Mouse (Mus musculus) mouse trophoblast stem cell (cell line): ENCODE results near the gene Mtfr1l.

Experiments
- in situ Hi-C, 2 experiments: fragments of 300-500 bp; cut with MseI, MboI; formaldehyde crosslinking; loops; 2 replicates in 1 of 2; 3 replicates in 1 of 2; pipeline ENCODE4 v1.15.1; 2025

The Mtfr1l gene

GRCm38 (mm10) chr4:134534932-134535786 is at the start of gene Mtfr1l:
Gene Mtfr1l, minus strand, starts transcription at chr4:134535387.
- in situ Hi-C loops = no loop called here

DNA sequence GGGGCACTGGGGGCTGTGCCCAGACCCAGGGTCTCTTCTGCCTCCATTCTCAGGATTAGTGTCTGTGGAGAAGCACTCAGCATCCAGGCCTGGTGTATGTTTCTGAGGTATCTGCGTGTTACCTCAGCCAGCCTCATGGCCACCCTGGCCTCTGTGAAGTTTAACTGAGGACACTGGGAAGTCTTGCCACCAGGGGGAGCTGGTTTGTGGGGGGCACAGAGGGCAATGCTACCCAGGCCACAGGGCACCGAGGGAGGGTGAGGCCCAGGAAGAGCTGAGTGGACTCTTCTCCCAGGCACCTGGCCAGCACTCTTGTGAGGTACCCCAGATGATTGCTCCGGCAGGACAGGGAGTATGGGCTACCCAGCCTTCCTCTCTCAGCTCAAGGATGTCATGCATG is 48.3 kb upstream of the Mtfr1l start:
- in situ Hi-C loops = no loop called here

DNA sequence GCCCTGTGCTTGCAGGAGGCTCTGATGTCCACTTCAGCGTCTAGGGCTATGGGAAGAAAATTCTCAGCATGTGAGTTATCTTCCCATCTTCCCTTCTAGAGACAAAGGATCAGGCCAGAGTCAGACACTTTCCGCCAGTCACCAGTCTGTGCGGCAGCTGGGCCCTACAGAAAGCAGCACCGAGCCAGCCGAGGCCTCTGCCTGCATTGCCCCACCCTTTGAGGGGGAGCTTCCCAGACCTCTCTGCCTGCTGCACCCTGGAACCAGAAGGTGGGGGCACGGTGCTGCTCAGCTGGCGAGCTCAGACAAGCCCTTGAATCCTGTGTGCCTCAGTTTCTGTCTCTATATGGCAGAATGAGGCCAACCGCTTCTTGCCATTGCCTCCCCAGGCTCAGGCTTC is 46.2 kb upstream of the Mtfr1l start:
- in situ Hi-C loops = no loop called here

GRCm38 (mm10) chr4:134580351-134581148 is 45.4 kb upstream of the Mtfr1l start:
- in situ Hi-C loops = no loop called here

DNA sequence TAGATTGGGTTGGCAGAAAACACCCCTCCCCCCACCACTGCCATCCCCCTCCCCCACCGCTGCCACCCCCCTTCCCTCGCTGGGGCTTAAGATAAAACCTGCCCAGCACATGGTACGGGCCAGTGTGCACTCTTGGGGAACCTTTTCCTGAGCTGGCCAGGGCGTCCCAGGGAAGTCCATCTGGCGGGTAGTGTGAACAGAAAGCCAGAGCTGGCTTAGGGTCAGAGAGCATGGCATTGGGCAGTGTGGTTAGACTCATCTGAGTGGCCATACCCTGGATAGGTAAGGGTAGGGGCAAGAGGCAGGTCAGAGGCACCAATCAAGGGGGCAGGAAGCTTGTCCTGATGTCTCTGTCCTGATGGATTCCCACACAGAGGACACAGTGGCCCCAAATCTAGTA is 44.4 kb upstream of the Mtfr1l start:
- in situ Hi-C loops = no loop called here

- in situ Hi-C loops = no loop called here
These were observed 44.0 kb upstream of the Mtfr1l start for GRCm38 (mm10) chr4:134579212-134579611.

- in situ Hi-C loops = no loop called here
These were observed 43.2 kb upstream of the Mtfr1l start for GRCm38 (mm10) chr4:134578407-134578806.

GRCm38 (mm10) chr4:134577281-134577680 is 42.1 kb upstream of the Mtfr1l start:
- in situ Hi-C loops = no loop called here

DNA sequence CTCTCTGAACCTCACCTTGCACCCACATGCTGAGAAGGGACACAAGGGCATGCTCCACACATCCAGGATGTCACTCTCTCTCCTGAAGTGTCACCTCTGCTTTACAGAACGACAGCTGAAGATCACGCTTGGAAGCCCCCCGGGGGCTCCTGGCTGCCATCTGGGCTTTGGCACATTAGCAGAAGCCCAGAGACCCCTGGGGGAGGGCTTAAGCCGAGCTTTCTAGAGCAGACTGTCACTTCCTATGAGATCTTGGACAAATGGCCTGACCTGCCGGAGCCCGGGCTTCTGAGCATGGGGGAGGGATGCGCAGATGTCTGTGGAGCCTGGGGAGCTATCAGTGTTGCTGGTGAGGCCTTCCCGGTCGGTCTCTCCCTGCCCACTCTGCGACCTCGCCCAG is 40.3 kb upstream of the Mtfr1l start:
- in situ Hi-C loops = no loop called here

- in situ Hi-C loops = no loop called here
These were observed 37.5 kb upstream of the Mtfr1l start for GRCm38 (mm10) chr4:134572449-134573300.

- in situ Hi-C loops = no loop called here
These were observed 35.7 kb upstream of the Mtfr1l start for GRCm38 (mm10) chr4:134570704-134571451.

DNA sequence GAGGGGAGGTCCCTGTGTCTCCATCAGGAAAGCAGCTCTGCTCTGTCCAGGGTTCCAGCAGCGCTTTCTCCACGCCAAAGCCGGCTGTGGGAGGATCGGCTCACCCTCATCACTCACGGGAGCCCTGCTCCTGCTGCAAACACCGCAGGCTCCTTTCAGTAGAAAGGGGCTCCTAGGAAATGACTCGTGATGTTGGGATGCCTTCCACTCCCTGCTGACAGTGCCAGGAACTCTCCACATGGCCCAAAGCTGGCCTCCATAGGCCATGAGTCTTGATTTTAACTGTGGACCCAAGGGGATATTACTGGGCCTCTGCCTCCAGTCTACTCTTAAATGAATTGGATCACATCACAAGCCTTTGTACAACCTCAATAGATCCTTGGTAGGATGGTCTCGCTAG is 34.6 kb upstream of the Mtfr1l start:
- in situ Hi-C loops = no loop called here

- in situ Hi-C loops = no loop called here
These were observed 34.0 kb upstream of the Mtfr1l start for GRCm38 (mm10) chr4:134569205-134569604.

- in situ Hi-C loops = no loop called here
These were observed 32.4 kb upstream of the Mtfr1l start for GRCm38 (mm10) chr4:134567377-134568226.

- in situ Hi-C loops = no loop called here
These were observed 28.9 kb upstream of the Mtfr1l start for GRCm38 (mm10) chr4:134564093-134564492.

- in situ Hi-C loops = no loop called here
These were observed 28.4 kb upstream of the Mtfr1l start for GRCm38 (mm10) chr4:134563624-134564023.

GRCm38 (mm10) chr4:134562014-134562413 is 26.8 kb upstream of the Mtfr1l start:
- in situ Hi-C loops = no loop called here

DNA sequence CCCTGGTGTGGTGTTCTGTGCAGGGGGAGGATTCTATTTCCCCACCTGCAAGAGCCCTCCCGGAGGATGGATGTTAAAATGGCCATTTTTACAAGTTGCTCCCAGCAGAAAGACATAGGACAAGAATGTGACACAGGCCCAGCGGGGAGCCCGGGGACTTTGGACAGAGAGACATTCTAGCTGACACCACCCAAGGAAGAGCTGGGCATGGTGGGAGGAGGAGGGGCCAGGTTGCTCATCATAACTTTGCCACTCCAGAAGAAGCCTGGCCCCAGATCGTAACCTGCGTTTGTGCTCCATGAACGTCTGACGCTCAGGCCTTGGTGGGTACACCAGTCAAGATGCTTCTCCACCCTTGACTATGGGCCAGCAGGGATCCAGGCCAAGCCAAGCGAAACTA is 25.5 kb upstream of the Mtfr1l start:
- in situ Hi-C loops = no loop called here

DNA sequence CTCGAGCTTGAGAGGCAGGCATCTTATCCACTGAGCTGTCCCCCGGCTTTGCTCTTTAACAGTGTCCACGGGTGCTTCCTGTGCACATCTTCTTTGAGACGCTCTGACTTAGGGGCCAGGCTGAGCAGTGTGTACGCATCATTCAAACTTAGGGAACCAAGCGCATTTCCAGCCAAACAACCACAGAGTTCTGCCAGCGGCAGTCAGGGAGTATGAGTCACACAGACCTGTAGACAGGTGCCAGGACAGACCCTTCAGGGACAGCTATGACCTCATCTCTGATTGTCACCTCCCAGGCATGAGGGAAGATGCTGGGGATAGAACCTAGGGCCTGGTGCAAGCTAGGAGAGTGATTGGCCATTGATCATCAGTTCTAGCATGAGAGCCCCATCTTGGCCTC is 24.0 kb upstream of the Mtfr1l start:
- in situ Hi-C loops = no loop called here

DNA sequence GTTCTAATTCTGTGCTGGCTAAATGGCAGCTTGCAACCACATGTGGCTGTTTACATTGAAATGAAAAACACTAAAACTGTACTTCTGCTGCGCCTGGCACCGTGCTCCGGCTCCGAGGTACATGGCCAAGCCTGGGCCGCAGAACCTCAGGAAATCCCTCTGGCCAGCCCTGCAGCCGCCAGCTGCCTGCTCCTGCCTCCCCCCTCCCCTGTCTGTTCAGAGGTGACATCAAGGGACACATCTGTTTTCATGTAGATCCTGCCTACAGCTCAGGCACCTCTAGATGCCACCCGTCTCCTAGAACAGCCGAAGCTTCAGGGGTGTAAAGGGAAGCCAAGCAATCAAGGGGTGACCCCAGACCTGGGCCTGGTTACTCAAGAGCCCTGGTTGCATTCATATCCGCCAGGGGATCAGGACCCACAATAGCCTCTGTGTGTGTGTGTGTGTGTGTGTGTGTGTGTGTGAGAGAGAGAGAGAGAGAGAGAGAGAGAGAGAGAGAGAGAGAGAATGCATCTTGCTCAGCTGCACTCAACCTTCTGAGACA is 23.5 kb upstream of the Mtfr1l start:
- in situ Hi-C loops = no loop called here
